Mouse (Mus musculus) brown adipose tissue, adult 24 weeks (tissue): ENCODE measurements around the gene Elmsan1. TPM values are rescaled to one million over a fixed set of nuclear protein-coding genes. Genes with fewer than 3 reads are reported as not detected.
A peak's percentile ranks its signal among the peaks of the same experiment; 100 is the strongest.

Experiments used
- H3K27ac ChIP-seq: fragments of 200-500 bp; replicated peaks from 2 replicates; pipeline ENCODE4 v1.5.1; 2012; ENCODE audit warnings: low read depth, mild to moderate bottlenecking, low read length
- H3K4me1 ChIP-seq: fragments of 200-500 bp; 2 replicates; pipeline ENCODE4 v1.6.1; 2012; ENCODE audit warnings: low read length, mixed read lengths; ENCODE audit not compliant: control insufficient read depth, insufficient read depth, insufficient read length
- H3K4me3 ChIP-seq: fragments of 200-500 bp; 2 replicates; pipeline ENCODE4 v1.5.1; 2012; ENCODE audit warnings: low read depth, mild to moderate bottlenecking, low read length, moderate library complexity; ENCODE audit not compliant: insufficient read depth
- polyA plus RNA-seq: library from polyadenylated mRNA; stranded (reverse); fragments of >200 nt; gene quantifications from 2 replicates; pipeline ENCODE4 v1.2.4, GENCODE M21; 2012; ENCODE audit not compliant: missing spikeins, insufficient read depth, insufficient read length

Gene Elmsan1
- polyA plus RNA-seq, 1 experiment = 9.5 TPM

GRCm38 (mm10) chr12:84161116-84161515 is 57.6 kb downstream of the Elmsan1 start:
- no peak overlapping the region for H3K27ac ChIP-seq
- no peak overlapping the region for H3K4me3 ChIP-seq
- peaks cover 6% of the 10 kb centered on the region for H3K4me1 ChIP-seq

DNA sequence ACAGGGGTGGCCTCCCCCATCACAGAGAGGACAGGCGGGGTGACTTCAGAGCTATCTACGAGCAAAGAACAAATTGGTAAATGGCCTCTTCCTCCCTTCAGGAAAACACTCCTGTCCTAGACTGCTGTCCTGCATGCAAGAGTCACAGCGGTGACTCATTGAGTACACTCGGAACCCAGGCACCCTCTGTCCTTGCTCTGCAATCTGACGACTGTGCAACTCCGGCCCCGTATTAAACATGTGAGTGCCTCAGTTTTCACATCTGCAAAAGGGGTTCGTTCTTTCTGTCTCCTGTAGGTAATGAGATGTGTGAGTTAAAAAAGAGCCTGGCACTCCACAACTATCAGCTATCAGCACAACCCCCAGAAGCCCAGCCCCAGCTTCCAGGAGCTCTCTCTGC is 58.2 kb downstream of the Elmsan1 start:
- Histone ChIP-seq H3K4me1 (peaks cover 6% of the 10 kb centered on the region), H3K4me3 (no peak overlapping the region), H3K27ac (no peak overlapping the region)

- Histone ChIP-seq H3K4me1 (peaks cover 3% of the 10 kb centered on the region; the same call in 1 of the 2 replicates), H3K27ac (no peak overlapping the region), H3K4me3 (no peak overlapping the region)
These were observed 60.5 kb downstream of the Elmsan1 start for GRCm38 (mm10) chr12:84158156-84158555.

DNA sequence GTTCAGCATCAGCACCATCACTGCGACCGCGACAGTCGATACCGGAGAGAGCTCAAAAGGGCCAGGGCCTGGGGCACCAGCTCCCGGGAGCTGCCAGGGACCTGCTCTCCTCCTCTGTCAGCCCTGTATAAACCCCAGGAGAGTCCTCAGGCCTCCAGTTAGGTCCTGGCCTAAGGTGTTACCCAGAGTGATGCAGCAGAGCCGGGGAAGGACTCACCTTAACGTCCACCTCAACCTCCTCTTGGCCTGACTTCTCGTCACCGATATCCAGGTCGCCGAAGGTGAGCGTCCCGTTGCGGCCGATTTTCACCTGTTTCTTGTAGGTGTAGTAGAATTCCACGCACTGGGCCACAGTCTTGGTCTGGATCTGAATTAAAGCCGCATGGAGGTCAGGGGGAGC is 62.5 kb downstream of the Elmsan1 start:
- Histone ChIP-seq H3K27ac (no peak overlapping the region), H3K4me1 (peaks cover 3% of the 10 kb centered on the region; the same call in 1 of the 2 replicates), H3K4me3 (no peak overlapping the region)

DNA sequence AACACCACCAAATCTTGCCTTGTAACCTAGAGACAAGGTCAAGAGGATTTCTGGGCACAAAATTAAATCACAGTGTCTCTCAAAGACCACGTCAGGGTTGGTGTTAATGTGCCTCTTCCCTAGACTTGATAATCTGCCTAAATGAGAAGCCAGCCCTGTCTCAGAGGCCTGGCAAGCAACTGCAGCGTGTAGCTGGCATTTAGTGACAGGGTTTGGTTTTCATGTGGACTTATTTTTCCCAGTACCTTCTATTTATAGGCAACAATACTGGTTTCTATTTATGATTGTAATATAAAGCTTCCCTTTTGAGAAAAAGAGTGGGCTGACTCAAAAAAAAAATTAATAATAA is 63.2 kb downstream of the Elmsan1 start:
- H3K4me3 ChIP-seq = no peak overlapping the region
- peak overlapping the region; percentile 55 for H3K27ac ChIP-seq

GRCm38 (mm10) chr12:84154786-84155522 is 63.7 kb downstream of the Elmsan1 start:
- peaks cover 3% of the 10 kb centered on the region; the same call in 1 of the 2 replicates for H3K4me1 ChIP-seq
- peak overlapping the region; percentile 55 for H3K27ac ChIP-seq
- H3K4me3 ChIP-seq = no peak overlapping the region

More for the DNA sequence above, 63.2 kb downstream of the Elmsan1 start:
- peaks cover 3% of the 10 kb centered on the region; the same call in 1 of the 2 replicates for H3K4me1 ChIP-seq

GRCm38 (mm10) chr12:84153414-84153813 is 65.3 kb downstream of the Elmsan1 start:
- Histone ChIP-seq H3K27ac (no peak overlapping the region), H3K4me3 (no peak overlapping the region), H3K4me1 (peaks cover 3% of the 10 kb centered on the region; the same call in 1 of the 2 replicates)

GRCm38 (mm10) chr12:84152352-84153190 is 66.1 kb downstream of the Elmsan1 start:
- Histone ChIP-seq H3K4me3 (no peak overlapping the region), H3K4me1 (peaks cover 3% of the 10 kb centered on the region; the same call in 1 of the 2 replicates), H3K27ac (no peak overlapping the region)

DNA sequence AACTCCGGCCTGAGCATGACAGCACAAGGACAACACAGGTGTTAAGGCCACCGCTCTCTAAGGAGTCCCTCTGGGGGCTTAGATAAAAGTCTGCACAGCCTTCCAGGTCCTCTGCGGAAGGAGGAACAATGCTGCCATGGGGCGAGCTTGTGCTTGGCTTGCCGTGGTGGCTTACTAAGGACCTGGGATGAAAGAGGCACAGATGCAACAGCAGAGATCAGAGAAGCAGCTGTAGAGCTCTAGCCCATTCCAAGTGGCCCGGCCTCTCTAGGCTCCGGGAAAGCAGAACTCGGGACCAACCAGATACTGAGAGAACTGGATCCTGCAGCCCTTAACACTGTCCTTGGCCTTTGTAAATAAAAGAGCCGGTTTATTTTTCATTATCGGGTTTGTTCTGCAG is 66.8 kb downstream of the Elmsan1 start:
- peaks cover 3% of the 10 kb centered on the region; the same call in 1 of the 2 replicates for H3K4me1 ChIP-seq

GRCm38 (mm10) chr12:84150976-84151375 is 67.7 kb downstream of the Elmsan1 start:
- Histone ChIP-seq H3K27ac (no peak overlapping the region), H3K4me1 (no peaks in the 10 kb centered on the region; the same call in 1 of the 2 replicates), H3K4me3 (no peak overlapping the region)

More for the DNA sequence above, 66.8 kb downstream of the Elmsan1 start:
- Histone ChIP-seq H3K27ac (no peak overlapping the region), H3K4me3 (no peak overlapping the region)

- no peak overlapping the region for H3K4me3 ChIP-seq
- no peaks in the 10 kb centered on the region; the same call in 1 of the 2 replicates for H3K4me1 ChIP-seq
- no peak overlapping the region for H3K27ac ChIP-seq
These were observed 68.7 kb downstream of the Elmsan1 start for GRCm38 (mm10) chr12:84149971-84150370.

- Histone ChIP-seq H3K27ac (no peak overlapping the region), H3K4me1 (no peaks in the 10 kb centered on the region), H3K4me3 (peak overlapping the region; percentile 68)
These were observed 70.1 kb downstream of the Elmsan1 start for GRCm38 (mm10) chr12:84148622-84149012.

- Histone ChIP-seq H3K4me1 (no peaks in the 10 kb centered on the region), H3K4me3 (peak within 1 kb of the TSS; percentile 68), H3K27ac (no peak within 1 kb of the TSS)
These were observed 70.6 kb downstream of the Elmsan1 start, which contains the start of gene Pnma1 for GRCm38 (mm10) chr12:84147954-84148621. Pnma1 (minus strand) TSS chr12:84148489.

GRCm38 (mm10) chr12:84142281-84143050 is 76.2 kb downstream of the Elmsan1 start:
- no peak overlapping the region for H3K27ac ChIP-seq
- H3K4me3 ChIP-seq = no peak overlapping the region
- no peaks in the 10 kb centered on the region for H3K4me1 ChIP-seq
